Mouse (Mus musculus) kidney, adult 11 months (tissue): ENCODE results near the gene Aifm3.
A peak's percentile ranks its signal among the peaks of the same experiment; 100 is the strongest.

Source experiments
- DNase-seq: peaks from one replicate; pipeline ENCODE4 v3.0.0; 2022

Gene Aifm3

DNA sequence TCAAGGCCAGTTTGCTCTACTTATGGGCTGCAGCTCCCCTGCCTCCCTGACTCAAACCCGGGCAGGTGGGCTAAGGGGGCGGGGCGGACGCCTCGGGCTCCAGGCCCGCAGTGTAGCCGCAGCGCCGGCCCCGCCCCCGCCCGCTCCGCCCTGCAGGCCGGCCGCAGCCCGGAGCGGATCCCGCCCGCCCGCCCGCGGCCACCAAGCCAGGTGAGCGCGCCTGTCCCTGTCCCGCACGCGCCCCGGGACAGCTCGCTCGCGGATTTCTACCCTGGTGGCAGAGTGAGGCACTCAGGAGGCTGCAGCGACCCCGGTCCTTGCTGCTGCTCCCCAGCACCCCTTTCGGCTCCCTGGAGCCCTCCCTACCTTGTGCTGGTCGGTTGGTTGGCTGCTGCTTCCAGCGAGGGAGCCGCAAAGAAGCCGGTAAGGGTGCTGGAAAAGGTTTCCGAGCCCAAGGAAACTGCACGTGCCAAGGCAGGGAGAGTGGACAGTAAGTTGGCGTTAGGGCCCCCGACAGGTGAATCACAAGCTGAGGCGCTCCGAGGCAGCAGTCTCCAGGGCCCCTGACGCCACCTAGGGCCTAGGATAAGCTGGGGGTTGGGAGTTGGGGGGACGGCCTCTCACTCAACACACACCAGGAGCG, at the start of gene Aifm3:
Gene Aifm3, plus strand, starts transcription at position 143 of the 643 bp plus-strand sequence.
- DNase-seq, result no peak

DNA sequence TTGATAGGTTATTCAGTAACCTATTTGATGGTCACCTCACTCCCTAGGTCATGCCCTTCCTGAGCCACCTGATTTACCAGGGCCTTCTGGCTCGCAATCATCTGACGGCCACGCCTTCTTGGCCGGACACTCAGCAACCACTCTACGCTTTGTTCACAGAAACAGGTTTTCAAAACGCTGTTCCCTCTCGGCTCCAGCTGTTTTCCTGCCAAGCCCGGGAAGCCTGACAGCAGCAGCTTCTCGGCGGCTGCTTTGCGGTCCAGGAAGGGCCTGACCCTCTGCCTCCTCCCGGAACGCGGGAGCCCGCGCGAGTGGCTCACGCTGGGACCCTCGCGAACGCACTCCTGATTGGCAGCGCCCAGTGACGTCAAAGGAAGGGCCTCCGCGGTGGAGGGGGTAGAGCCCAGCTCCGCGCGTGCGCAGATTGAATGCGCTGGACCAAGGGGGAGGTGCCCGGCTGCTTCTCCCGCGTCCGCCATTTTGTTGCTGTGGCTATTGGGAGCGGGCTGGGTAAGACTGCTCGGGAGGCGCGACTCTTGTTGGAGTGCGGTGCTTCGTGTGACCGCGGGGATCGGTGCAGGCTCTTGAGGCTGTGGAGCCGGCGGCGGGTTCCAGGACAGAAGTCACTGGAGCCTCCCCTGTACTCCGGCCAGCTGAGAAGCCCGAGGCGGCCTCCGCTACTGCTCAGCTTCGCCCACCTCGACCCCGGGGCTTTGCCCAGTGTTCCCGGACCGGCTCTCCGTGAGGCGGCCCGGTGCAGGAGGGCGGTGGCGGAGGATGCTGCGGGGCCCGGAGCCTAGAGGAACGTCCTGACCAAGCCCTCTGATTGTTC, 37.7 kb upstream of the Aifm3 start, which contains the start of gene Crkl:
Gene Crkl, plus strand, starts transcription at position 447 of the 832 bp plus-strand sequence.
- peak; percentile 97 for DNase-seq

DNA sequence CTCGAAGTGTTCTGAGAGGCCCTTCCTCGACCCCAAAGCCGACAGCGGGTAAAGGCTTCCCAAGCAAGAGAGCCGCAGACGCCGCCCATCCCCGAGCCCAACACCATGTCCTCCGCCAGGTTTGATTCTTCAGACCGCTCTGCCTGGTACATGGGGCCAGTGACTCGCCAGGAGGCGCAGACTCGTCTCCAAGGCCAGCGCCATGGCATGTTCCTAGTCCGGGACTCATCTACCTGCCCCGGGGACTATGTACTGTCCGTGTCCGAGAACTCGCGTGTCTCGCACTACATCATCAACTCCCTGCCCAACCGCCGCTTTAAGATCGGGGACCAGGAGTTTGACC, 37.1 kb upstream of the Aifm3 start:
- peak; percentile 36 for DNase-seq

DNA sequence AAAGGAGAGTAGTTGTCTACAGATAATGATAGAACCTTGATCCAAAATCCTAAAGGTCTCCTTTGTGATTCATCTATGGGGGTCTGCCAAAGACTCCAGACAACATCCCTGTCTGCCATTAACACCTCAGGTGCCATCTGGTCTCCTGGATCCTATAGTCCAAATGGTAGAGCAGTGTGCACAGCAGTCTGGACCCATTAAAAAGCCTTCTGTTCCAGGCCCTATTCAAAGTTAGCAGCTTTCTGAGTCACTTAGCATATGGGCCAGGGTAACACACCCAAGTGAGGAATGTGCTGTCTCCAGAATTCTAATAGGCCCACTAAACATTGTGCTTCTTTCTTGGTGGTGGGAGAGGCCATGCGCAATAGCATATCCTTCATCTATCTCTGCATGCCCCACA, 32.5 kb upstream of the Aifm3 start:
- no peak for DNase-seq

DNA sequence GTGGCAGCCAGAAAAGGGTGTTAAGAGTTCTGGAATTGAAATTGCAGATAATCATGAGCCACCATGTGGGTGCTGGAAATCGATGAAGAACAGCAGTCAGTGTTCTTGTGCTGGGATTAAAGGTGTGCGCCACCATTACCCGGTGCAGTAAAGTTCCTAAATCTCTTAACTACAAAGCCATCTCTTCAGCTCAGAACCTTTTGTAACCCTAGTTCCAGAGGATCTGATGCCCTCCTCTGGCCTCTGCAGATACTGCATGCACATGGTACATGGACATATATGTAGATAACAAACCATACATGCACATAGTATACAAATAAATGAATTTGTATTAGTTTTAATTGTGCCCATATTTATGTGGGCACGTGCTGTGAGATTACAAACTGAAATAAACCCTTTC, 29.2 kb upstream of the Aifm3 start:
- no peak for DNase-seq

DNA sequence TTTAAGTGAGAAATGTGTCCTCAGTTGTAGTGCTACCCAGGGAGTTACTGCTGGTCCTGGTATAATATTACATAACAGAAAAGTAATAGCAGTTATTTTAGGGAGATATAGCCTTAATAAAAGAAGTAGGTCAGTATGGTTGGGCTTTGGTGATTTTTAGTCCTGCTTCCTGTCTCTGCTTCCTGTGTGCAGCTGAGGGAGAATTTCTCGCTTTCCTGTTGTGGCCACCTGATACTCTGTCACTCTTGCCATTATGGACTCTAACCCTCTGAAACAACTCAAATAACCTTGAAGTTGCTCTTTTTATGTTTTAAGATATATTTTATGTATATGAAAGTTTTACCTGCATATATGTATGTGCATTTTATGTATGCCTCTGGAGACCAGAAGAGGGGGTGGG, 27.8 kb upstream of the Aifm3 start:
- DNase-seq, result no peak

DNA sequence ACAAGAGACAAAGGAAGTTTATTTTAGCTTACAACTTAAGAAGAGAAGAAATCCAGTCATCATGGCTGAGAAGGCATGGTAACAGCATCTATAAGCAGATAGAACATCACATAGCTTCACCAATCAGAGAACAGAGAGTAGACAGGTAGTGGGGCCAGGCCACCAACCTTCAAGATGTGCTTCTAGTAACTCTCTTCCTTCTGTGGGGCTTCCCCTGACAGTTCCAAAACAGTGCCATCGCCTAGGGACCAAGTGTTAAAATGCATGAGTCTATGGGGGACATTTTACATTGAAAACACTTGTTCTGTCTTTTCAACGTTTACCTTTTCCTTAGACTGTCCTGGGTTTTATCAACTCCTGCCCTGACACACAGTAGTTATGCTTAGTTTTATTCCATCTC, 26.2 kb upstream of the Aifm3 start:
- DNase-seq, result no peak

DNA sequence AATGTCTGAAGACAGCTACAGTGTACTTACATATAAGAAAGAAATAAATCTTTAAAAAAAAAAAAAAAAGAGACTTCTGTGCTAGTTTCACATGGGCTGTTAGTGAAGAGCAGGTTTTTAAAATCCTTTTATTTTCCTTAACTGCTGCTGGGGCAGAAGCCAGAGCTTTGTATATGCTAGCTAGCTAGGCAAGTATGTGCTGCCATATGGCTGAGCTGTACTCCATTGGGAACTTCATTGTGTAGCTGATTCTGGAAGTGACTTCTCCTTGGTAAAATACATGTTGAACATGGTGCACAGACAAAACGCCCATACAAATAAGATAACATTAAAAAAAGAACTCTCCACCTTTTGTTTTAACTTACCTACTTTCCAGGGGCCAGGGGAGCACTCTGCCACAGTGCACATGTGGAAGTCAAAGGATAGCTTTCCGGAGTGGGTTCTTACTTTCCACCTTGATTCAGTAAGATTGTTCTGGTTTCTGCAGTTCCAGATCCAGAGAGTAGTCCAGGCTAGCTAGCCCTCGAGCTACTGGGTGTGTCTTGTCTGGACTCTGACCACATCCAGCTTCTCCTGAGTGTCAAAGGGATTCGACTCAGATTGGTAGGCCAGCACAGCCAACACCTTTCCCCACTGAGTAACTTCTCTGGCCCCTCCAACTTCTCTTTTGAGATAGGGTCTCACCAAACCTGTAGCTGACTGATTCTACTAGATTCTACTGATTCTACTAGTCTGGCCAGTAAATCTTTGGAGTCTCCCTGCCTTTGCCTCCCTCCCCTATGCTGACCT, 22.3 kb upstream of the Aifm3 start:
- no peak for DNase-seq

DNA sequence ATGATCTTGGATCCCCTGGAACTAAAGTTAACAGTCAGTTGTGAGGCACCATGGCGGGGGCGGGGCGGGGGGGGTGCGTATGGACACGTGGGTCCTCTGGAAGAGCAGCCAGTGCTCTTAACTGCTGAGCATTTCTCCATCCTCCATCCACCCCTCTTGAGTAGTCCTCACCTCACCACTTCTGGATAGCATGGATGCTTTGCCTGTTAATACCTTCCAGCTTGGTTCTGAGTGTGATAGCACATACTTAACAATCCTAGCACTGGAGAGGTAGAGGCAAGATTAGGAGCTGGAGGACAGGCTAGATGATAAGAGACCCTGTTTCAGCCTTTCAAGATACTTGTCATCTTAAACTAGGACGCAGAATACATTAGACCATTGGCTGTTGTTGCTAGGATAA, 16.9 kb upstream of the Aifm3 start:
- DNase-seq, result no peak

DNA sequence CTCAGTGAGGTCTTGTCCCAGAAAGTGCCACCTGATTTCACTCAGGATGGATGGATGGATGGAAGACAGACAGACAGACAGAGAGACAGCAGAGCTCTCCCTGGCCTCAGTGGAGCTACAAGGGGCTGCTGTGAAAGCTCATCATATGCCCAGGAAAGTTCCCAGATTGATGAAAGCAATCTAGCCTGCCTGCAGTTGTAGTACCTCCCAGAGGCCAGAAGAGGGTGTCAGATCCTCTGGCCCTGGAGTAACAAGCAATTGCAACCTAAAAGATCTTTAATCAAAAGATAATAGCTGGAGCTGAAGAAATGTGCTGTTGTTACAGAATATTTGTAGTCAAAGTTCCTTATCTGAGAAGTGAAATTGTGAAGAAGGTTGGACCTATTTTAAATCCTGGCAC, 15.3 kb upstream of the Aifm3 start:
- no peak for DNase-seq

DNA sequence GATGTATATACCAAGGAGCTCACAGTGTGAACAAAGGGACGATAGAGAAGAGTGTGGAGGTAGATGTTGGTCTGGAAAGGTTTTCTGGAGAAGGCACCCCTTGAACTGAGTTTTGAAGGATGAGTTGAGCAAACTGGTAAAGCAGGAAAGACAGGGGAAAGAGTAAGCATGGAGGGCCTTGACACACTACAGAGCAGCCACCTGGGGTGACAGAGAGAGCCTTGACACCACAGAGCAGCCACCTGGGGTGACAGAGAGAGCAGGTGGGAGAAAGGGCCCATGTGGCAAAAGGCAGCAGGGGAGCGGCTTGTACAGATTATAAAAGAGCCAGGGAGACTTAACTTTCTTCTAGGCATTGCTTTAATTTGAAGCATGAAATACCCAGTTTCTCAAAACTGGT, 14.7 kb upstream of the Aifm3 start:
- DNase-seq, result no peak

DNA sequence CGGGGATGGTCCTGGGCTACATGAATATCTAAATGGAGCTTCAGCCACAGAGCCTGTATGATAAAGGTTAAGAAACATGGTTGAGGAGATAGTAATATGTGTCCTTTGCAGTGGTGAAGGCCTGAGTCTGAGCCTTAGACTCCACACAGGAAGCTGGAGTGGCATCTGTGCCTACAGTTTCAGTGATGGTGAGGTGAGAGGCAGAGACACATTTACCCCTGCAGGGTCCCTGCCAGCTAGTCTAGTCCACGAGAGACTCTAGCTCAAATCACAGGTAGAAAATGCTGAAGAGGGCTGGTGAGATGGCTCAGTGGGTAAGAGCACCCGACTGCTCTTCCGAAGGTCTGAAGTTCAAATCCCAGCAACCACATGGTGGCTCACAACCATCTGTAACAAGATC, 14.1 kb upstream of the Aifm3 start:
- no peak for DNase-seq

DNA sequence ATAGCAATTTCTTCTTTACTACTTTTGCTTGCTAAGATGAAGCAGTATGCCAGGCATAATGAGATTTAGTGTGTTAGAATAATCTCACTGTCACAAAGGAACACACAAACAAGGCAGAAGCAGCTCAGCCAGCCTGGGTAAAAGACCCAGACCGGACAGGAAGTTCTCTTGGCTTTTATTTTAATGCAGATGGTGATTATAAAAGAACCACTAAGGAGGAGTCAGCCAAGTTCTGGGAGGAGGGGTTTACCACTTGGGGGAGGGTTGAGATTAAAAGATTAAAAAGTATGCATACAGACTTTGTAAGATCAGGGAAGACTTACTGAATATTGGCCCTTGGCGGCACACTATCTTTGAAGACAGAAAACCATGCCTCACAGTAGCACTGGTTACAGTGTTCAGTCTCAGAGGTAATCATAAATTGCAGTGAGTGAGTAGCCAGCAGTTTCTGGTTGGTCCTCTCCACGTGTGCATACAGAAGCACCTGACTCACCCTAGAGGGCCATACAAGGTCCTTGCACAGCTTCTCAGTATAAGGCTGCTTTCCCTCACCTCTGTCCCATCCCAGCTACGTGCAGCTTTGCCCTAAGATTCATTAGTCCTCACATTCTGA, 11.0 kb upstream of the Aifm3 start:
- DNase-seq, result no peak

DNA sequence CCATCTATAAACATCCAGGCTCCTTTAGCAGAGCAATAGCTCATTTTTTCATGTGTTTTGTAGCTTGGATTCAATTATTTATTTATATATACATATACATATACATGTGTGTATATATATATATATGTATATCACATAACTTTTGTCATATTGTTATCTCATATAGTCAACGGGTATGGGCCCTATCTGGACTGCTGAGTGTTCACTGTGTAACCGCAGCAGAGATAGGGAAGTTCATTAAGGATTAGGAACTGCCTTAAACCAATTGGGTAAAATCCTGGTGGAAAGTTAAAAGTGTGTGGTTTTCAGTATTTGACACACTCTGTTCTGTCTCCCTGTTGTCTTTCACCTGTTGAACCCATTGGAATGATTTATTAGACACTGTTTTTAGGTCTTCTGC, 7.9 kb upstream of the Aifm3 start:
- no peak for DNase-seq

DNA sequence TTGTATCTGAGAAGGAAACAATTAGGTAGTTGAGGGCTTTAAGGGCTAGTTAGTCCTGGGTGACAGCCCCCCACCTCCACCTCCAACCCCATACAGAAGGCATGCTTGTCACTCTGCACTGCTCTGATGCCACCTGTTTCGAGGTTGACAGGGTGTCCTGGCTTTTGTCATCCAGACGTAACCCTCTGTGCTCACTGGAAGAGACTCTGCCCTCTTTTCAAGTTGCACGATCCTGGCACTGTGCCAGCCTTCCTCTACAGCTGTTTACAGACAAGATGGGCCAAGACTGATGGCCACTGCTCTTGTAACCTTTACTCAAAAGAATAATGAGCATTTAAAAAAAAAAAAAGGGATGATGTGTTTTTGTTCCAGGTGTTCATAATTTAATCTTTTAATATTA, 2.9 kb upstream of the Aifm3 start:
- peak; percentile 18 for DNase-seq

DNA sequence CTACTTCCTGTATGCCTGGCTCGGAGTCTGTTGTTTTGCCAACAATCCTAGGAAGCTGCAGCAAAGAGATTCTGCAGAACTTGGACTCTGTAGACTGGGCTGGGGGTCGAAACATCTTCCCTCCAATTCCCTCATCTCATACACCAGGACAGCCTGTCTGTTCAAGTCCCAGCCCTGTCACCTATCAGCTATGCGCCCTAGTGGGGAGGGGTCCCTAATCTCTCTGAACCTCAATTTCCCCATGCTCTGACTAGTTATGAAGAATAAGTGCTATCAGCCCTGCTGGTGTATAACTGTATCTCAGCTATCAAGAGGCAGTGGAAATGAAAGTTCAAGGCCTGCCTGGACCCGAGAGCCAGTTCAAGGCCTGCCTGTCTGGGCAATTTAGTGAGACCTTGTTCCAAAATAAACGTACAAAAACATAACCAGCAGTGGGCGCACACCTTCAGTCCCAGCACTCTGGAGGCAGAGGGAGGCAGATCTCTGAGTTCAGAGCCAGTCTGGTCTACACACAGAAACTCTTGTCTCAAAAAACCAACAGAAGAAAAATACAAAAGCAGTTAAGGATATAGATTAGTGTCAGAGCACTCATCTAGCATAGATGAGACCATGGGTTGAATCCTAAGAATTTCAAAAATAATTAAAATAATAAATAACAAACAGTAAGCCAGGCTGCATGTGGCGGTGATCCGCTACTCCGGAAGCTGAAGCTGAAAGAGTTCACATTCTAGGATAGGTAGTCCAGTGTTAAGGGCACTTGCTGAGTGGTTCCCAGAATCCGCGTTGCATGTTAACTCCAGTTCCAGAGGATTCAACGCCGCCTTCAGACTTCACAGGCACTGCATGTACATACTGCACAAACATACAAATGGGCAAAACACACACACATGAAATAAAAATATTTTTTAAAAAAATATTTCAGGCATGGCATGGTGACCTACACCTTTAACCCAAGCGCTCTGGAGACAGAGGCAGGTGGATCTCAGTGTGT, 638 bp upstream of the Aifm3 start:
- no peak for DNase-seq

DNA sequence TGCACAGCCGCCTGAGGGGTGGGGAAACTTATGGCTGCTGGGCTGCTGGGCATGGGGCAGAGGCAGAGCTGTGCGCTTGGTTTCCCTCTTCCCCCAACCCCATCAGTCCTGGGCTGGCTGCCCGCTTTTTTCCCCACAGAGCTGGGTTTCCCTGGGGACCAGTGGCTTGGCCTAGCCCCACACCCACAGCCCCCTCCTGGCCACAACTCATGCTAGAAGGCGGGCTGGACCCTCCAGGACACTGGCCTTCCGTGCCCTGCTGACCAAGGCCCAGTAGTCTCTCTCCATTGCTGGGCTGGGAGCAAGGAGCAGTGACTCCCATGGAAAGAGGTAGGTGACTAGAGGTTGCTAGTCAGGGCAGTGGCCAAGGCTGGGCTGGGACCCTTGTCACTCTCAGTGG, 1.7 kb downstream of the Aifm3 start:
- no peak for DNase-seq

DNA sequence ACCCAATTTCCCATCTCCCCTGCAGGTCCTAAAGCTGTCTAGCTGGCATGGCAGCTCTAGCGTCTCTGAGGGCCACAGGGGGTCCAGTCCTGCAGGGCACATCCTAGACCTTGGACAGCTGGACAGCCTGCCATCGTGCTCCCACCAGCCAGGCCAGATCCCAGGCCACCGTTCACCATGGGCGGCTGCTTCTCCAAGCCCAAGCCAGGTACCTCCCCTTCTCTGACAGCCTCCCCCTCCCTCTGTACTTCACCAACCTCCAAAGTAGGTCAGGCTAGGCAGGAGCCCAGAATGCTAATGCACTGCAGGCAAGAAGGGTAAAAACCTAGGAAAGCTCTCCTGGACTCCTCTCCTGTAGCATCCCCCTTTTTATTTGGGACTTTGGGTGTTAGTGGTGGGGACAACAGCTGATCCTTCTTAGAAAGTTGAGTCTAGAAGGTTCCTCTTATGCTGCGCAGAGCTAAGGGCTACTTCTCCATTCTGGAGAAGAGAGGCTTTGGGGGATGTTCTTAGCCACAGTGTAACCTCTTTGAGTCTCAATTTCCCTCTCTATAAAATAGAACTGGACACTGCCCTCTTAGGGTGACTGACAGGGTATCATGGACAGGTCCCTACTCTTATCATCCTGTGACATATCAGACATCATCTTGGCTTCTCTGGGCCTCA, 2.6 kb downstream of the Aifm3 start:
- DNase-seq, result no peak

DNA sequence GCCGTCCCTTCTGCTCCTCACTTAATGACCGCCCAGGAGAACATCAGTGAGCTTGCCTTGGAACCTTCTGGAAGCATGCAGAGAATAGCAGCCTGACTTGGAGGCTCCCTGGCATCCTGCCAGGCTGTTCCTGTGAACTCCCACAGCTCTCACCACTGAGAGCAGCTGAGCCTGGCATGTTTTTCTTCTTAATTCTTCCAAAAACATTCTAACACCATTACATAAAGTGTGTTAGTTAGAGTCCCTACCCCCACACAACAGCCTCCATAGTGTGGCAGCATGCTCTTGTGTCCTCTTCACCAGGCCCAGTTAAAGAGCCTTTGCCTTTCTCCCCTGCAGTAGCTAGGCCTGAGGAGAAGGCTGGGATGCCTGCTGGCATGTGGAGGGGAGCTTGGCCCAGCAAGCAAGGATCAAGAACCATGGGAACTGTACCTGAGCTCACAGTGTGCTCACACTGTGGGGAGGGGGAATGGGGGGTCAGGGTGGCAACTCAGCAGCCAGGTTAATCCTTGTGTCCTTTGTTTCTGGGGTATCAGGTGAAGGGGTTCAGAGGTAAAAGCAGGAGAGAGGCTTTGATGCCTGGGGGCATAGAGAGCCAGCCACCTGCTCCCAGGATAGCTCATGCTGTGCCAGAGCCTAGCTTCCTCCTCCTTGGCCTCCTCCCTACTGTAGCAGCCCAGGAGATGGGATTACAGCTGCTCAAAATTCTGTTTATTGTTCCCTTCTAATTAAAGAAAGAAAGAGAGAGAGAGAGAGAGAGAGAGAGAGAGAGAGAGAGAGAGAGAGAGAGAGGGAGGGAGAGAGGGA, 7.3 kb downstream of the Aifm3 start:
- DNase-seq, result peak; percentile 33

DNA sequence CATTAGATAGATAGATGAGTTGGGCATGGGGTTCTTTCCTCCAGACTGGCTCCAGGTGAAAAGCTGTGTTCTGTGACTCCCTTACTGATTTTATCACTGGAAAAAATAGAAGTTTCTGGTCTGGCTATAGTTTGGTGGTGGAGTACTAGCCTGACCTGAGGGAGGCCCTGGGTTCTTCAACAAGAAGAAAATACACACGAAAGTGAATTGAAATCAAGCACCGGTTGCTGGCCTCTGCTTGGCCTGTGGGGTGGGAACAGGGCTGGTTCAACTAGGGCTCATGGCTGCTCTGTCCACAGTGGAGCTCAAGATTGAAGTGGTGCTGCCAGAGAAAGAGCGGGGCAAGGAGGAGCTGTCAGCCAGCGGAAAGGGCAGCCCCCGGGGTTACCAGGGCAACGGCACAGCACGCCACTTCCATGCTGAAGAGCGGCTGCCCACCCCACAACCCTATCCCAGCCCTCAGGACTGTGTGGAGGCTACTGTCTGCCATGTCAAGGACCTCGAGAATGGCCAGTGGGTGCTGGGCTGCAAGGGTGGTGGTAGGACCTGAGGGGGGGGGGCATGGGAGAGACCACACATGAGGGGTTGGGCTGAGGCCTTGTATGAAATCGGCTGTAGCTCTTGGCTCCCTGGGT, 10.0 kb downstream of the Aifm3 start:
- no peak for DNase-seq
